Mouse (Mus musculus): Measurements from ENCODE around the gene Trpc1.

GRCm38 (mm10) chr9:95705371-95705770, 44.8 kb downstream of the Trpc1 start:
- TF ChIP-seq GATA1 (IDR thresholded peaks at IDR 0.05; ENCODE audit: borderline replicate concordance, low read length) (no peak), CTCF (IDR thresholded peaks at IDR 0.05; ENCODE audit: low read depth, low read length) (no peak), POLR2AphosphoS5 (IDR thresholded peaks at IDR 0.05; ENCODE audit: insufficient replicate concordance, low read depth, low read length) (no peak), TAL1 (conservative IDR thresholded peaks at IDR 0.05; ENCODE audit: low read depth, low read length) (no peak)
